Mouse (Mus musculus): Measurements from ENCODE around the gene Pkm. TPM values are rescaled to one million over a fixed set of nuclear protein-coding genes. Genes with fewer than 3 reads are reported as not detected.
A peak's percentile ranks its signal among the peaks of the same experiment; 100 is the strongest.

Pkm gene
- polyA plus RNA-seq, 2 experiments: 108 to 131 TPM

DNA sequence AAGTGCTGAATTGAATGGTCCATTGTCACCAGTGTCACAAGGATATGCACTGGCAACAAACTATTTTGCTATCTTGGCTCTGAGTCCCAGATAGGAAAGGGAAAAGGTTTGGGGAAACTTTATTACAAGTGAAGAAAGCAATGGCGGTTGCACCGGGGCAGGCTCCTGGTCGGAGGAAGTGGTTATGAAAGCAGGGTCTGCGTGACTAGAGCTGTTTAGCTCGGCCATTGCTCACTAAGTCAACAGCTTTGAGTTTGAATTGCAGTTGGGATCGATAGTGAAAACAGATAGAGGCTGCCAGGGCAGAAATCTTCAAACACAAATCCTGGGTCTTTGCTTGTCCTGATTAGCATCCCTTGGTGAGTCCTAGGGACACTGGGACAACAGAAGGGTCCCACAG lies 11.7 kb downstream of the Pkm start:
- Histone ChIP-seq H3K27ac (no peak overlapping the region), H3K9ac (replicated peaks) (no peak overlapping the region), H3K27me3 (ENCODE audit: control insufficient read depth, insufficient read depth, low read length) (peaks cover 13% of the 10 kb centered on the region), H3K4me3 (ENCODE audit: insufficient read depth in 1 of 2, low read depth in 2 of 2, low read length in 2 of 2) (no peak overlapping the region), H3K36me3 (replicated peaks; ENCODE audit: control insufficient read depth, insufficient read depth, low read depth) (no peaks in the 10 kb centered on the region; the same call in 1 of the 2 replicates), H3K4me1 (replicated peaks; ENCODE audit: control insufficient read depth in 2 of 2, insufficient read depth in 2 of 2, low read length in 1 of 2) (peaks cover 2 to 11% of the 10 kb centered on the region in 2 experiments; a peak in 3 of 4 replicates), H3K4me2 (ENCODE audit: low read depth) (no peak overlapping the region), H3K9me3 (ENCODE audit: control insufficient read depth, low read length) (no peaks in the 10 kb centered on the region)
- DNase-seq (ENCODE audit: low read depth in 3 of 3, low spot score in 3 of 3) (no peak), ATAC-seq (ENCODE audit: insufficient read depth) (no peak)
- 50% methylated on average over 6 of the region's 6 CpGs for WGBS (ENCODE audit: insufficient replicate concordance)
- TF ChIP-seq EP300 (IDR thresholded peaks at IDR 0.05; ENCODE audit: low read depth) (no peak), CTCF (IDR thresholded peaks at IDR 0.05; ENCODE audit: low read depth) (no peak)

DNA sequence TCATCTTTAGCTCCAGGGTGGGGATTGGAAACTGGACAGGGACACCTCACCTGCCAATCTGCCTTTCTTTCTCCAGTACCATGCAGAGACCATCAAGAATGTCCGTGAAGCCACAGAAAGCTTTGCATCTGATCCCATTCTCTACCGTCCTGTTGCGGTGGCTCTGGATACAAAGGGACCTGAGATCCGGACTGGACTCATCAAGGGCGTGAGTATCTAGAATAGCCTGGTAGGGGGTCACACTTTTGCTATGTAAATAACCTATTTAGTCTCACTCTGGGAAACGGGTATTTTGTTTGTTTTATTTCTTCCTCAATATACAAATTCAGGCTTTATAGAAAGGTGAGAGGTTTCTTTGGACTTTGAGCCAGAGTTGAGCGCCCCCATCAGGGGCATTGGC lies 12.3 kb downstream of the Pkm start:
- WGBS (ENCODE audit: insufficient replicate concordance): 74% methylated on average over 7 of the region's 7 CpGs

DNA sequence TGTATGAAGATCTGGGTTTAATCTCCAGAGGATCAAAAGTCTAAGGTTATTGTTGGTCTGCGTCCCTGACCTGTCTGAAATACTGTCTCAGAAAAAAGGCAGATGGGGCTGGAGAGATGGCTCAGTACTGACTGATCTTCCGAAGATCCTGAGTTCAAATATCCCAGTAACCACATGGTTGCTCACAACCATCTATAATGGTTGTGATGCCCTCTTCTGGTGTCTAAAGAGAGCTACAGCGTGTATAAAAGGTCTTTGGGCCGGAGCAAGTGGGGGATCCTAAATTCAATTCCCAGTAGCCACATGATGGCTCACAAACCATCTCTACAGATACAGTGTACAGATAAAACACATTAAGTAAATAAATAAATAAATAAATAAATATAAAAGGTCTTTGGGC lies 13.0 kb downstream of the Pkm start:
- DNase-seq (ENCODE audit: low read depth in 3 of 3, low spot score in 3 of 3) (no peak), ATAC-seq (ENCODE audit: insufficient read depth) (no peak)
- Histone ChIP-seq H3K36me3 (replicated peaks; ENCODE audit: control insufficient read depth, insufficient read depth, low read depth) (no peaks in the 10 kb centered on the region; the same call in 1 of the 2 replicates), H3K4me1 (replicated peaks; ENCODE audit: control insufficient read depth in 2 of 2, insufficient read depth in 2 of 2, low read length in 1 of 2) (peaks cover 2 to 17% of the 10 kb centered on the region in 2 experiments; a peak in 3 of 4 replicates), H3K9ac (replicated peaks) (no peak overlapping the region), H3K4me3 (ENCODE audit: insufficient read depth in 1 of 2, low read depth in 2 of 2, low read length in 2 of 2) (no peak overlapping the region), H3K4me2 (ENCODE audit: low read depth) (no peak overlapping the region), H3K27ac (no peak overlapping the region), H3K27me3 (ENCODE audit: control insufficient read depth, insufficient read depth, low read length) (peaks cover 7% of the 10 kb centered on the region), H3K9me3 (ENCODE audit: control insufficient read depth, low read length) (no peaks in the 10 kb centered on the region)
- 67% methylated on average over 4 of the region's 4 CpGs for WGBS (ENCODE audit: insufficient replicate concordance)
- TF ChIP-seq EP300 (IDR thresholded peaks at IDR 0.05; ENCODE audit: low read depth): no peak
- no peak for TF ChIP-seq CTCF (IDR thresholded peaks at IDR 0.05; ENCODE audit: low read depth)

More for the DNA sequence above, 12.3 kb downstream of the Pkm start:
- TF ChIP-seq CTCF (IDR thresholded peaks at IDR 0.05; ENCODE audit: low read depth) (no peak), EP300 (IDR thresholded peaks at IDR 0.05; ENCODE audit: low read depth) (no peak)
- H3K36me3 ChIP-seq (replicated peaks; ENCODE audit: control insufficient read depth, insufficient read depth, low read depth): no peaks in the 10 kb centered on the region; the same call in 1 of the 2 replicates
- H3K9ac ChIP-seq (replicated peaks): no peak overlapping the region
- H3K4me1 ChIP-seq (replicated peaks; ENCODE audit: control insufficient read depth in 2 of 2, insufficient read depth in 2 of 2, low read length in 1 of 2): peaks cover 2 to 15% of the 10 kb centered on the region in 2 experiments; a peak in 3 of 4 replicates
- H3K27me3 ChIP-seq (ENCODE audit: control insufficient read depth, insufficient read depth, low read length): peaks cover 10% of the 10 kb centered on the region
- H3K4me2 ChIP-seq (ENCODE audit: low read depth): no peak overlapping the region
- DNase-seq (ENCODE audit: low read depth in 3 of 3, low spot score in 3 of 3) (no peak), ATAC-seq (ENCODE audit: insufficient read depth) (no peak)
- no peak overlapping the region for H3K27ac ChIP-seq
- H3K4me3 ChIP-seq (ENCODE audit: insufficient read depth in 1 of 2, low read depth in 2 of 2, low read length in 2 of 2): no peak overlapping the region
- no peaks in the 10 kb centered on the region for H3K9me3 ChIP-seq (ENCODE audit: control insufficient read depth, low read length)

DNA sequence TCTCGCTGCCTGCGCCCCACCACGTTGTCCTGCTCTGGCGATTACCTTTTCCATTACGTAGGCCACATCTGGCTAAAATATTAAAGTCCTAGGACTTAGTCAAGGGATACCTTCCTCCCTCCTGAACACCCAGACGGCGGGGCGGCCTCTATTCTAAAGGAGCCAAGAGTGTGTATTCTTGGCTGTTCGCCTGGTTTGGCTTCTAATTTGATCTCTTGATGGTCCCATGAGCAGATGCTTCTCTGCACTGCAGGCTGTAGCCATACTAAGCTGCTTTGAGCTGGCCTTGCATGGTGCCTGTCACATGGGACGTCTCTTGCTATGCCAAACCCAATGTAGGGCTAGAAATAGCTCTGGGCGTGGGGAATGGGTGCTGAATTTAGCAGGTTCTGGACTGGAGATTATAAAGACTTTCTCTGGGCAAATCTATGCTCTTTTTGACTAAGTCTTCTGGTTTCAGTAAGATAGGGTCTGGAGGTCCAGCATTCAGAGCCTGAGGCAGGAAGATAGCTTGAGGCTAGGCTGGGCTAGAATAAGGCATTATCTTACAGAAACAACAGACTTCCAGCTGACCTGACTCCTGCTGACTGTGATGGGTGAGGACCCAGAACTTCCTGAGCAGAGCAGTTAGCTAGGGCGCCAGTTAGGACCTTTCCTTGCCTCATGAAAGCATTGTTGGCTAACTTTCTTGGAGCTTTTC lies 16.2 kb downstream of the Pkm start:
- Histone ChIP-seq H3K9me3 (ENCODE audit: control insufficient read depth, low read length) (no peaks in the 10 kb centered on the region), H3K27ac (no peak overlapping the region), H3K27me3 (ENCODE audit: control insufficient read depth, insufficient read depth, low read length) (peaks cover 6% of the 10 kb centered on the region; the same call in 1 of the 2 replicates), H3K9ac (replicated peaks) (no peak overlapping the region), H3K4me1 (replicated peaks; ENCODE audit: control insufficient read depth in 2 of 2, insufficient read depth in 2 of 2, low read length in 1 of 2) (peaks cover 2 to 17% of the 10 kb centered on the region in 2 experiments; a peak in 3 of 4 replicates), H3K4me2 (ENCODE audit: low read depth) (0 out of 2 replicates have a peak overlapping the region, but pooled peaks have one; percentile 11), H3K4me3 (ENCODE audit: insufficient read depth in 1 of 2, low read depth in 2 of 2, low read length in 2 of 2) (no peak overlapping the region), H3K36me3 (replicated peaks; ENCODE audit: control insufficient read depth, insufficient read depth, low read depth) (no peaks in the 10 kb centered on the region; the same call in 1 of the 2 replicates)
- ATAC-seq (ENCODE audit: insufficient read depth) (peak; percentile 87), DNase-seq (ENCODE audit: low read depth in 3 of 3, low spot score in 3 of 3) (peak; percentile 40 to 62 (median 60))
- TF ChIP-seq EP300 (IDR thresholded peaks at IDR 0.05; ENCODE audit: low read depth) (peak; percentile 74), CTCF (IDR thresholded peaks at IDR 0.05; ENCODE audit: low read depth) (no peak)
- 61% methylated on average over 12 of the region's 12 CpGs for WGBS (ENCODE audit: insufficient replicate concordance)

DNA sequence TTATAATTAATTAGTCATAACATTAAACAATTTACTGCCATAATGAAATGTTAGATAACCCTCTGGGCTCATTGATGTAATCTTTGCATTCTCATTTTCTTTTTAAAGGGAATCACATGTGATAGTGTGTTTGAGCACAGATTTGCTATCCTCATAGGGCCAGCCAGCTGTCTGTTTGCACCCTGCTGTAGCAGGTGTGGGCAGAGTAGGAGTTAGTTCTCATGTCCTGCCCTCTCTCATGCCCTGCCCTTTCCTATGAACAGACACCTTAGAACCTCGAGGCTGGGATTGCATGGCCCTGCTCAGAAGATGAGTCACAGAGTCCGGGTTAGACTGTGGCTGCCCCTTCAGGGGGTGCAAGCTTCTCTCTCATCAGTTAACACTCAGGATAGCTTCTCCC lies 17.3 kb downstream of the Pkm start:
- ATAC-seq (ENCODE audit: insufficient read depth) (no peak), DNase-seq (ENCODE audit: low read depth in 3 of 3, low spot score in 3 of 3) (no peak)
- H3K4me1 ChIP-seq (replicated peaks; ENCODE audit: control insufficient read depth in 2 of 2, insufficient read depth in 2 of 2, low read length in 1 of 2): peaks cover 2 to 17% of the 10 kb centered on the region in 2 experiments; a peak in 3 of 4 replicates
- 48% methylated on average over 2 of the region's 2 CpGs for WGBS (ENCODE audit: insufficient replicate concordance)
- H3K36me3 ChIP-seq (replicated peaks; ENCODE audit: control insufficient read depth, insufficient read depth, low read depth): no peaks in the 10 kb centered on the region; the same call in 1 of the 2 replicates
- H3K27ac ChIP-seq: no peak overlapping the region
- H3K27me3 ChIP-seq (ENCODE audit: control insufficient read depth, insufficient read depth, low read length): peaks cover 6% of the 10 kb centered on the region; the same call in 1 of the 2 replicates
- no peak overlapping the region for H3K4me2 ChIP-seq (ENCODE audit: low read depth)
- no peak overlapping the region for H3K4me3 ChIP-seq (ENCODE audit: insufficient read depth in 1 of 2, low read depth in 2 of 2, low read length in 2 of 2)
- no peak overlapping the region for H3K9ac ChIP-seq (replicated peaks)
- no peaks in the 10 kb centered on the region for H3K9me3 ChIP-seq (ENCODE audit: control insufficient read depth, low read length)
- TF ChIP-seq CTCF (IDR thresholded peaks at IDR 0.05; ENCODE audit: low read depth) (no peak), EP300 (IDR thresholded peaks at IDR 0.05; ENCODE audit: low read depth) (no peak)
